Mouse (Mus musculus): Measurements from ENCODE around the gene Sfmbt1.

Sfmbt1 gene

DNA sequence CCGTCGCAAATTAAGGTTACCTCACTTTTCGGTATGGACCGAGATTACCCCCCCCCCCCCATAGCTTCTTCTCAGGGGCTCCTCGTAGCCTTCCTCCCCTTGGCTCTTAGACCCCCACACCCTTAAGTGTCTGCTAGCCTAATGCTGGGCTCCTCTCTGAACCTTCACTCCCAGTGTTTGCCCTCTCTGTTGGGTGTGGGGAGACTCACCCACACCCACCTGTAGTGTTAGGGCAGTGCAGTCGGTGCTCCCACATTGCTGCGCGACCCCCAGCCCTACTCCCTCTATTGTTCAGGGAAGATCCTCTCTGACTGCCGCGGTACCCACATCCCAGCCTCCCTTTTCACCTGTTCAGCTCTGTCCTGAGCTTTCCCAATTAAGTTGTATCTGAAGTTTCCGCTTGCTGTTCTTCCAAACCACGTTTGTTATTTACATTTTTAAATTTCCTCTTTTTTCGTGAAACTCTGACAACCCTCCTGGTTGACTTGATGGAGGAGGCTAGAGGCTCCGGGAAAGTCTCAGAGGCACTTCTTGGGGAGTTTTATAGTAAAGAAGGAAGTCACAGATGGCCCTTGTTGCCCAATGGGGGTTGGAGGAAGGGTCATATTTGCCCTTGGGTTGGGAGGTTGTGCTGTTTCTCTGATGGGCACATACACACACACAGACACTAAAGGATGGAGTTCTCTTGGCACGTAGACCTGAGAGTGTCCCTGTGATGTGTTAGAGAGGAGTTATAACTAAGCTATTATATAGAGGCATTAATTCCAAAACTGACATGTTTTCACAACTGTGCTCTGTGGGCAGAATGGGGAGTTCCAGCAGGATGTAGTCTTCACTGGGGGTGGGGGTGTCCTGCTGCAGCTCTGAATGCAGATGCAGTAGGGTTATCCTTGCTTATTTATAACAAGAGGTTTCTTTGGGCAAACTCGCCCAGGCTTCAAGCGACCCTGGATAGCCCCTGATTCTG is 111.8 kb downstream of the Sfmbt1 start:
- no peak for DNase-seq

DNA sequence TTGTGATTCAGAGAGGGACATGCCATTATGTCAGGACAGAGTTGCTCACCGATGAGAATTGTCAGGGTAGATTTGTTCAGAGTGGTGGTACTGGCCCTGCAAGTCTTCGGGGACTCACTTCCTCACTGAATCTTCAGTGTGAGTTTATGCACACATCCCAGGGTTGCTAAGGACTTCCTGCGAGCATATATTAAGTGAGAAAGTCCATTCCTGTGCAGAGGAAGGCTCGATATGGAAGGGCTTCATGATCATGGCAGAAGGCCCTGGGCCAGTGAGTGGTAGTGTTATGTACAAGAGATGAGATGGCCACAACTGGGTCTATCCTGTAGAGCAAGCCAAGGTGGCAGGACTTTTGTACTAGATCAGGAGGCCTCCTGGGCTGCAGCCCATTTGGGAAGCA is 112.8 kb downstream of the Sfmbt1 start:
- DNase-seq, result no peak

GRCm38 (mm10) chr14:30828077-30828476 is 113.4 kb downstream of the Sfmbt1 start:
- DNase-seq, result no peak

DNA sequence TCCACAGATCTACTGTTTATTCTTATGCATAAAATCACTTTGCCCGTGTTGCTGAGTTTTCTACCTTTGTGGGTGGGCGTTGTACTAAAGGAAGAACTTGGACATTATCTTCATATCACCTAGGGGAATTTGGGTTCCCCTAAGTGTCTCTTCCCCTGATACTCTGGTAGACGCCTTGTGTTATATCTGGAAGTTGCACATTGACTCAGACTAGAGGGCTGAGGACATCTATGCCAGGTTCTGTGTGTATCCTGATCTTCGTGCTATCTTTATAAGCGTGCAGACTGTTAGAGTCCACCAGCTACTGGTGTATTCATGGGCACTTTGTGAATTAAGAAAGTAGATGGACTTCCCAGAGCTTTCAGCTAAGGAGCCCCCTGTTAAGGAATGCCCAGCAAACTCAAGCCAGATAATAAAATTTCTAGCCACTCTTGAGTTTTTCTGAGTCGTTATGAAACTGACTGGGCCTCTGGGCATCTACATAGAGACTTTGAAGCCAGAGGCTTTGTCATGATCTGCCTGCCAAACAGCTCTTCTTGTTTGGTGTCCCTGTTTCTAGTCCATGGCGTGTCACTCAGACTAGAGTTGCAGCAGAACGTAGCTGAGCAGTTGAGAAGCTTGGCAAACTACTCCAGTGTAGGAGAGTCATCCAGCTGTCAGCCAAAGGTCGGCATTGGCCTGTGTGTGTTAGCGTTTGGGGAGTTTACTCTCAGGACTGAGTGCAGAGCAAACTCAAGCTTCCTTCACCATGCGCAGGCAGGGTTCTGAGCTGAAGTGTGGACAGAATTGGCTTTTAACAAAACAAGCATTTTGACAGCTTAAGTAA is 114.2 kb downstream of the Sfmbt1 start:
- no peak for DNase-seq

GRCm38 (mm10) chr14:30837416-30837996 is 122.9 kb downstream of the Sfmbt1 start:
- DNase-seq, result no peak

DNA sequence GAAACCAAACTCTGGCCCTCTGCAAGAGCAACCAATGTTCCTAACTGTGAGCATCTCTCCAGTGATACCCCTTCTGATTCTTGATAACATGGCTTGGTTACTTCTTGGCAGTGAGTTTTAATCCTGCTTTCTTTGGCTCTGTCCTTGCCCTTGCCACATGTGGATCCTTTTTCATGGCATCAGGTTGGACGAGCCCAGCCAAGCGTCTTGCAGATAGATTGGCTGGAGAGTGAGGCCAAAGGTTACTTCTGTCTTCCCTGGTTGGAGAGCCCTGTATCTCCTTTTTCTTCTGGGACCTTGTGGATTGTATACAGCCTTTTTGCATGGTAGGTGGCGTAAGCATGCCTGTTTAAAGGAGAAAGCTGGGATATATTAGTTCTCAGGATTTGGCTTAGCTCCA is 129.1 kb downstream of the Sfmbt1 start:
- no peak for DNase-seq

- no peak for DNase-seq
Measured at GRCm38 (mm10) chr14:30850504-30850903, 135.9 kb downstream of the Sfmbt1 start.

DNA sequence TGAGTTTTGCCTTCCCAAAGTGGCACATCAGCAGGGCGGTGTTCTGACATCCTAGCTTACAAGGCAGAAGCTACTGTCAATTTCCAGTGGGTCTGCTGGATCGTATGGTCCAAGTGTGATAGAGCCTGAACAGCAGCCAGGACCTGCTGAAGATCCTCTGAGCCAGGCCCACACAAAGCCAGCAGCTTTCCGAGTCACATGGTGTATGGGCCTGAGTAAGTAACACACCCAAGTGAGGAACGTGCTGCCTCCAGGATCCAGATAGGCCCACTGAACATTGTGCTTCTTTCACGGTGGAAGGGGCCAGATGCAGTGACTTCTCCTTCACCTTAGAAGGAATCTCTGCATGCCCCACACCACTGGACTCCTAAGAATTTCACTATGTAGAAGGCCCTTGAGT is 137.7 kb downstream of the Sfmbt1 start:
- no peak for DNase-seq

DNA sequence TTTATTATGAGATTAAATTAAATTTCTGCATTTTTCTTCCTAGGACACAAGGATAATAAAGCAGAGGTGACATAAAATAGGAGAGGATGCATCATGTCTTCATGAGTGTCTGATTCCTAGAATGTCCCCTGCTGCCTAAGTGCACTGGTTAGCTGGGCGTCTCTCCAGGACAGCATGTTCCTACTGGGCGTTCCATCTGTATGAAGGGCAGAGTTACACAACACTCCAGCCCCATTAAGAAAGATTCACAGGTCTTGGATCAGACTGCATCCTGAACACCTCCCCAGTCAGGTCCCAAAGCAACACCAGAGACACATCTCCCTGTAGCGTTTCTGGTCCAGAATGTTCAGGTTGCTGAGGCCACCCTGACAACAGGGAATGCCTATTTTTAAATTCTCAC is 140.7 kb downstream of the Sfmbt1 start:
- DNase-seq, result no peak

DNA sequence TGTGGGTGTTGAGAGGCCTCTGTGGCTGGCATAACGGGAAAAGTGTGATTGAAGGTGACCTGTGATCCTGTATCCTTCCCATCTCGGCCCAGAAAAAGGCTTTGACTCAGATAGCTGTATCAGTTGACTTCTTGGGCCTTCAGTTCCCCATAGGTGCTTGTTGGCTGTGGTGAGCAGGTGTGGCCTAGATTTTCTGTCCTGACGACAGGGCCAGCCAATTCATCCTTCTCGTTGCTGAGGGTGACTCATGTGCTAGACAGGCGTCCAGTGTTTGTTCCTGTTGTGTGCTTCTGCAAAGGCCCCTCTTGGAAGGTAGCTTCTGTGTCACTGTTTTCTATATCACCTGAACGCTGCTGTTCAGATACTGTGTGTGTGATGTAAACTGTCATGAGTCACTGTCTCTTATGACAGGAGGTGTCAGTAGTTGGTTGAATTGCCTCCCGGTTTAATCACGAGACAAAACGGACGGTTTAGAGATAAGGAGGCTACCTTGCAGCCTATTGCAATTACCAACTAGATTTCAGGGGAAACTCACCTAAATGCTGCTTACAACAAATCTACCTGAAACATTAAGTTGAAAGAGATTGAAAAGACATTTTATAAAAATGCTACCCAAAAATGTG is 142.3 kb downstream of the Sfmbt1 start:
- no peak for DNase-seq

DNA sequence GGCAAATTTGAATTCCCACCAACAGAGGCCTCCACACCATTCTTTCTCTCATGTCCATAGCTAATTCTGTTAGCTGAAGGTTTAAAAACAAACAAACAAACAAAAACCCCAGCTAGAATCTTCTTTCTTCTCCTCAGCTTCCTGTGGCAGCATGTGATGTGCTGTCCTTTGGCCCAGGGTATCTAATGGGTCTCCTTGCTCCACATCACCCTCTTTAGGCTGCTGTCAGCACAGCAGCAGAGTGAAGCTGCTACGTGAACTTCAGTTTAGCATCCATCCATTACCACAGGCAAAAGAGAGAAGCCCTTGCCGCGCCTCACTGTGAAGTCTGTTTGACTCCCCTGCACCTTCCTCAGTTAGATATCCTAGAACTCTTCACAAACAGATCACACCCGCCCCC is 143.3 kb downstream of the Sfmbt1 start:
- no peak for DNase-seq

DNA sequence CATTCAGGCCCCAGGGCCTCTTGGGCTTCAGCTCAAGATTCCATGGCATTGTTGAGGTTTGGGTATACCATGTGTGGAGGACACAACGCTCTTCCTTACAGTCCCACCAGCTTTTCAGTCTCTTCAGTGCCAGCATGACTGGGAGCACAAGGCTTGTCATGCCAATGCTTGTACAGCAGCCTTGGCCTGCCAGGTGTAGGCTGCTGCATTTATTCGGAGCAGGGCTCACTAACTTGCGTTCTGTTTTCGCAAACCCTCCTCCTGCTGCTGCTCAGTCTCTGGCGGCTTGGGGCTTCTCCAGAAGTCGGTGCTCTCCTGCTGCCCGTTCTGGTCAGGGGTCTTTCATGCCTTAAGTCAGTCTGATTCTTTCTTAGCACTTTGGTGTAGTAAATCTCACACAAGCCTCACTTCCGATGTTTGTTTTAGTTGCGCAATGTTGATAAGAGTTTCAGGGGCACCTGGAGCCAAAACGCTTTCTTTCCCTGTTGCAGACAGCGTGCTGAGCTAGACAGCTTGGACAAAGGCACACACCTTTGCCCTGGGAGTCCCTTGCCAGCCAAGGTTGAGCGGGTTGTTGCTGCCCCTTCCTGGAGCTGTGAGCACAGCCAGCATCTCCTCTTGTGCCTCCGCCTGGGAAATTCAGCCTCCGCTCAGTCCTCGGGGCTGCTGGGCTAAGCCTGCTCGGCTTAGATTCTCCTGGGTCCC is 146.9 kb downstream of the Sfmbt1 start:
- no peak for DNase-seq

DNA sequence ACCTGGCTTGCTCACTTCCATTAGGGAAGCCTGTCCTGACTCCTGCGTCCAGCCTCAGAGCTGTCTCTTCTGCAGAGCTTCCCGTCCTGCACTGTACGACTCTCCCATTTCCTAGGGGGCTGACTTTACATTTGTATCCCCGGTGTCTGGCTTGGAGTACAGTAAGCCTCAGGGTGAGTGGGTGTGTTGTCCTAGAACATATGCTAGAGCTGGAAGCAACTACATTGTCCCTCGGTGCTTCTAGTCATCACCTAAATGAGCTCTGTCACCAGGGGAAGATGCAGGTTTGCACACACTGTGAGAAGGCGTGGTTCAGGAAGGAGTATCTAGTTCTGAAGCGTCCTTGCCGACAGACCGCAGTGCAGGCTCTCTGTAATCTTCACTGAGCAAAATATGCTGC is 147.7 kb downstream of the Sfmbt1 start:
- no peak for DNase-seq

- DNase-seq, result no peak
Measured at GRCm38 (mm10) chr14:30865311-30865710, 150.7 kb downstream of the Sfmbt1 start.

GRCm38 (mm10) chr14:30867042-30867441 is 152.4 kb downstream of the Sfmbt1 start:
- peak; percentile 79 for DNase-seq

DNA sequence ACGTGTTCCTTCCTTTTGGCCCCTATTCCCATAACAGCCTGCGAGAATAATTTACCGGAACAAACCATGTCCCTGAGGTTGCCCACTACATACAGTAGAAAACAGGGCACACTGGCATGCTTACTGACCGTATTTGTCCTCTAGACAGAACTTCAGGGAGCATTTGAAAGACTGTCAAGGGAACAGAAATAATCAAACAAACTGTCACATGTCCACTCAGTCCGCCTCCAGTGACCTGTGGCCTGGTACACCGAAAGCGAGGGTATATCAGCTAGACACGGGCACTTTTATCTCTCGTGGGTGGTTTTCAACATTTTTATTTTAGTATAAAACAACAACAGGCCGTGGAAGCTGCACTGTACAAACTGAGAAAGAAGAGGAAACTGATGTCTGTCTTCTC is 154.2 kb downstream of the Sfmbt1 start:
- DNase-seq, result no peak

DNA sequence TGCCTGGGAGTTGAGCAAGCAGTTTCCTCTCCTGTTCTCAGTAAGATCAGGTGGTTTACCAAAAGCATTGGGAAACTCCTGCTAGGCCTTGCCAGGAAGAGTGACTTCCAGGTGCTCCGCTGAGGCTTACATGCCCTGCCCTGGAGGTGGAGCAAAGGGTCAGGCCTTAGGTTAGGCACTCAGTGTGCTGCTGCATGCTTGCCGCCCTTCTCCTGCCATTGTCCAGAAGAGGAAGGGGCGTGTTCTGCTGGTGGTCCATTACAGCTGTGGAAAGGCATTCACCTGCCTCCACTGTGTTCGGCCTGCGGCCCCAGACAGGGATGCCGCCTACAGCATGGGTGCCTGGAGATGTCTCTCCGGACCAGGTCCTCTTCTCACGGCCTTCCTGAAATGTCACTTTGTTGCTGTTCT is 154.7 kb downstream of the Sfmbt1 start:
- no peak for DNase-seq

DNA sequence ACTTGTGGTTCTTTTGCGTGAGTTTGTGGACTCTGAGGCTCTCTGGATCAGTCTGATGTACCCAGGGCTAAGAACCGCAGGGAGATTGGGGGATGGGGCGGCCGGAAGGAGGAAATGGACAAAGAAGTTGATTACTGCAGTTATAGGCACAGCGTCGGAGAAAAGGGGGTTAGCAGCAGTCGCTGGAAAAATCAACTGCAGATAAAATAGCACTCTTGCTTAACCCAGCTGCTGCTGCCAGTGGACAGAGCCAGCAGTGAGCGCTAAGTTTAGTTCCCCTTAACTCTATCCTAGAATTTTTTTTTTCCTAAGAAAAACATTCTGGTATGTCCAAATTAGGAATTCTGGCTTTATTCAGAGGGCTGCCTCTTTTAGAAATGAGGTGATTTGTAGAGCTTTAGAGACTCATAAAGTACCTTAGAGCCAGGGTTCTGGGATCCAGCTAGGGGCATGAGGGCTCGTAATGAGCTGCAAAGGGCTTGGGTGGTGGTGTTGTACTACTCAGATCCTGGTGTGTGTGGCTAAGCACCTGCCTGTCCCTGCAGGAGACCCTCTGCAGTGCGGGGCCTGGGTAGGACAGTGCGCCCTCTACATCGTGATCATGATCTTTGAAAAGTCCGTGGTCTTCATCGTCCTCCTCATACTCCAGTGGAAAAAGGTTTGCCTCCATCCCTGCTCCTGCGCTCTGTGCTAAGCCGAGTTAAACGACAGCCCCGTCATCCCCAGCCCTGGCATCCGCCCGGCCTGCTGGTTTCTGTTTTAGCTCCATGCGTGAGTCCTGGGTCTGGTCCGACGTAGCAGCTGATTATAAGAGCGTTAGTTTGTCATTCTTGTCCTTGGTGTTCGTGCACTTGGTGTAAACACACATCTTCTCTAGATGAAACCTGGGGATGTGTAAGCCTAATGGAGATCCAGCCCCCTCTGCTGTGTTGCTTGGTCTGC is 155.8 kb downstream of the Sfmbt1 start:
- DNase-seq, result peak; percentile 27

Data from right cerebral cortex, postnatal 4 days (tissue).